Mouse (Mus musculus) brain, embryonic 14.5 days (tissue): ENCODE data around the gene Hspbap1.

ENCODE experiments used
- CTCF ChIP-seq: fragments of 200-500 bp; IDR thresholded peaks from 2 replicates; pipeline ENCODE4 v1.5.1; 2012; ENCODE audit warnings: inconsistent platforms, mild to moderate bottlenecking, moderate library complexity, borderline replicate concordance; ENCODE audit not compliant: insufficient read depth, insufficient read length; ENCODE audit errors: extremely low read depth
- POLR2A ChIP-seq: fragments of 200-500 bp; IDR thresholded peaks from 2 replicates; pipeline ENCODE4 v1.6.1; 2012; ENCODE audit warnings: mild to moderate bottlenecking, inconsistent platforms, borderline replicate concordance; ENCODE audit not compliant: poor library complexity, insufficient read depth, insufficient read length, severe bottlenecking; ENCODE audit errors: extremely low read depth

- TF ChIP-seq POLR2A (no peak), CTCF (no peak)
Measured at GRCm38 (mm10) chr16:35867726-35868125, 97.6 kb downstream of the Hspbap1 start.
